Mouse (Mus musculus) cerebellum, adult 9-11 months (tissue): Measurements from ENCODE around the gene Klf15.
A peak's percentile ranks its signal among the peaks of the same experiment; 100 is the strongest.

Experiments used
- DNase-seq: peaks from one replicate; pipeline ENCODE4 v3.0.0; 2022

Klf15 gene

DNA sequence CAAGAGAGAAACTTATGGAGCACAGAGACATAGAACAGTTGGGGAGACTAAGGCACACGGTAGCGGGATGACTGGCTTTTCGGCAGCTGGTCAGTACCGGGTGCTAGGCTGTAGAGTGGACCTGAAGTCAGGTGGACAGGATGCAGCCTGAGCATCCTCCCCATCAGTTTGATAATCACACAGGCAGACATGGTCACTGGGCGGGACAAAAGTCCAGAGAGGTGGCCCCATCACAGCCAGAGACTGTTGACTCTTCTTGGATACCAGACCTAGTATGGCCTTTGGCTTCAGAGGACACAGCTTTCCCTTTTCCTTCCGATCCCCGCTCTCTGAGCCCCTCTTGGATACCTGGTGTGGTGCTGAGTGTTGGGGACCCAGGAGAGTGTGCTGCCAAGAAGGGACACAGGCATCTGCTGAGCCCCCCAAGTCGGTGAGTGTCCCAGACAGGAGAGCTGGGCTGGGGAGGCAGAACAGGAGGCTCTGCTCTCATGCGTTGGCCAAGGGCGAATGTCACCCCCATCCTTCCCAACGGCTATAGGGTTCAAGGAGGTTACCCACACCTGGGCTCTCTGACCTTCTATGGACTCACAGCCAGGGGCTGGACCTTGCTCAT lies 2.8 kb downstream of the Klf15 start:
- DNase-seq = peak; percentile 14

DNA sequence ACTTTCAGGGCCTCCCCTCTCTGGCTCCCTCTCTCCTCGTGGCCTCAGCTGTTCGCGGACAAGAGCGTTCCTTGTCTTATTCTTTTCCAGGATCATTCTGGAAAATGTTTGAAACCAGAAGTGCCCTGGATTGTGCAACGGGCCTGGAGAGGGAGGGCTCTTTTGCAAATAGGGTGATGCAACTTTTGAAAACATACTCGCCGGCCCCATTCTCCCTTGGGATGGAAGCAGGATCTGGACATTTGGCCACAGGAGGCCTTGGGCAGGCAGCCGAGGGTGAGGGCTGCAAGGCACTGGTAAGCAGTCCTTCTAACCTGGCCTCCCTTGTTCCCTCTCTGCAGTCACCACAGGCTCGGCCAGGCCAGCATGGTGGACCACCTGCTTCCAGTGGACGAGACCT lies 3.7 kb downstream of the Klf15 start:
- peak; percentile 22 for DNase-seq

DNA sequence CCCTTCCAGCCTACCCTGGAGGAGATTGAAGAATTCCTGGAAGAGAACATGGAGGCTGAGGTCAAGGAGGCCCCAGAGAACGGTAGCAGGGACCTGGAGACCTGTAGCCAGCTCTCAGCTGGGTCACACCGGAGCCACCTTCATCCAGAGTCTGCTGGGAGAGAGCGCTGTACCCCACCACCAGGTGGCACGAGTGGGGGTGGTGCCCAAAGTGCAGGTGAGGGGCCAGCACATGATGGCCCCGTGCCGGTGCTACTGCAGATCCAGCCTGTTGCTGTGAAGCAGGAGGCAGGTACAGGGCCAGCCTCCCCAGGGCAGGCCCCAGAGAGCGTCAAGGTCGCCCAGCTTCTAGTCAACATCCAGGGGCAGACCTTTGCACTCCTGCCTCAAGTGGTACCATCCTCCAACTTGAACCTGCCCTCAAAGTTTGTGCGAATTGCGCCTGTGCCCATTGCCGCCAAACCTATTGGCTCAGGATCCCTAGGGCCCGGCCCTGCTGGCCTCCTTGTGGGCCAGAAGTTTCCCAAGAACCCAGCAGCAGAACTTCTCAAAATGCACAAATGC lies 4.6 kb downstream of the Klf15 start:
- DNase-seq = peak; percentile 11

DNA sequence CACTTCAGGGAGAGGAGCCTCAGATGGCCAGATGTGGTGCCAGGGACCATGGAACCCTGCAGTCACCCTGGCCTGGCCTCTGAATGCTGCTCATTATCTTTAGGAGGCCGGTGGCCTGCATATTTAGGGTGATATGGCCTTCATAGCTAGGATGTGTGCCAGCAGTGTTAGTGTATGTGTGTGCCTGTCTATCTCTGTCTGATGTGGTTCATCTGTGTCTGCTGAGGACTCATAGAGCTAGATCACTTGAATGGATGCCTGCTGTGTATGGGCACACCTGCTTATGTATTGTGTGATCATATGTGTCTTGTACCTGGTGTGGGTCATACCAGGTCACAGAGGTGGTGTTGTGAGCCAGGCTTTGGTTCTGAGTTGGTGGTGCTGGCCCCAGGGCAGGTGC lies 5.8 kb downstream of the Klf15 start:
- peak; percentile 4 for DNase-seq

DNA sequence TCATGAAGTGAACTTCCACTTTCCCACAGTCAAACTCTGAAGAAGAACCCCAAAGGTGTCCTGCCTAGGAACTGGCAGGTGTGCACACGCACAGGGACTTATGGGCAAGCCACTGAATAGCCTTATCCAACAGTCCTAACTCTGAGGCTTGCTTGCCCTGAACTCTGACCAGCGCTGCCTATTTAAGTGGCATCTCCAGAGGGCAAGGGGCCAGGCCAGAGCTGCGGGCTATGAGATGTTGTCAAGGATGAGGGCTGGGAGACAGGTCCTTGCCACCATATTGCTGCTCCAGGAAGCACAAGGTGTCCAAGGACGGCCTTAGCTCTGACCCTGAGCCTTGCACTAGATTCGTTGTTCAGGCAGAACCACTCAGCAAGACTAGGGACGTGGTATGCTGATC lies 6.7 kb downstream of the Klf15 start:
- DNase-seq = no peak

DNA sequence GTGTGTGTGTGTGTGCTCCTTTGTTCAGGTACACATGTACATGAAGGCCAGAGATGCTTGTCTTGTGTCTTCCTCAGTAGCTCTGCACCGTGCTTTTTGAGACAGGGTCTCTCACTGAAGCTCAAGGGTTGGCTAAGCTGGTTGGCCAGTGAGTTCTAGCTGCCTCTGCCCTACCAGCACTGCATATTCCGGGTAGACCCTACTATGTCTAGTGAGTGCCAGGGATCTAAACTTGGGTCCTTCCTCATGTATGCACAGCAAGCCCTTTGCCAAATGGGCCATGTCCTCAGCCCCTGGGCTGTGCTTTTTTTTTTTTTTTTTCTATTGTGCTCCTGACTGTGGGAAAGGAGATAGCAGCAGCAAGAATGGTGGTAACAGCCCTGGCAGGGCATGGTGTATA lies 7.9 kb downstream of the Klf15 start:
- DNase-seq = no peak

DNA sequence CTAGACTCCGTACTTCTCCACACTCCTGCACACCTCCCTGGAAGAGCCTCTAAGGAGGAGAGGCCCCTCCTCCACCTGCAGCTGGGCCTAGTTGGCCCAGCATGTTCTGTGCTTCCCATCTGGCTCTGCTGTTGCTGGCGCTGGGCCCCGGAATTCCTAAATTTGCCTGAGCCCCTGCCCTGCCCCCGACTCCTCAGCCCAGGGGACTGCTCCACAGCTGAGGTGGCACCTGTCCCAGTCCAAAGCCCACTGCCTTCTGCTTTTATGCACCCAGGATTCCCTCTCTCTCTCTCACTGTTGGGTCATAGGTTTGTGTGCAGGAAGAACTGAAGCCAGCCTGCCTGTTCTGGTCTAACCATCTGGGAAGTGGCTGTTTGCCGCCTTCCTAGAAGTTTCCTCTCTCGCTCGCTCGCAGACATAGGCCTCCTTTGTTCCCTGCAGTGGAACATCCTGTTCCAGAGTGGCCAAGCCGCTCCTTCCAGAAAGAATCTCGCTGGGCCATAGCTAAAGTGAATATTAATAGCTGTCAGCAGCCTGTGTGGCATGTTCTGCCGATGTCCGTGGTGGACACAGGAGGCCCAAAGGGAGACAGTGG lies 8.7 kb downstream of the Klf15 start:
- peak; percentile 36 for DNase-seq

DNA sequence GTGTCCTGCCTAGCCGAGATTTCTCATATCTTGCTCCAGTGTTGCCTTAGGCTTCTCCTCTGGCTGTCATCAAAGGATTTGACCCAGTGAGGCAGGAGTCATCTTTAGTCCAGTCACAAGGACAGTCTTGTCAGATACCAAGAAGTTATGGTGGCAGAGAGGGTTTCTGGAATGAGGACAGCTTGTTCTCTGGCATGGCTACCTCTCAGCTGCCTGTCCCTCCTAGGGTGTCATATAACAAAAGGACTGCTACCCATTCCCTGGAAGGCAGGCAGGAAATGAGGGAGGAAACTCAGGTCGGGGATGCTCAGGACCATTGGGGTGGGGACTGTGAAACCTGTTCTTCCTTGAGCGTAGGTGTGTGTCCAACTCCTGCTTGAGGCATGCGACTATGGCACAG lies 9.7 kb downstream of the Klf15 start:
- no peak for DNase-seq

DNA sequence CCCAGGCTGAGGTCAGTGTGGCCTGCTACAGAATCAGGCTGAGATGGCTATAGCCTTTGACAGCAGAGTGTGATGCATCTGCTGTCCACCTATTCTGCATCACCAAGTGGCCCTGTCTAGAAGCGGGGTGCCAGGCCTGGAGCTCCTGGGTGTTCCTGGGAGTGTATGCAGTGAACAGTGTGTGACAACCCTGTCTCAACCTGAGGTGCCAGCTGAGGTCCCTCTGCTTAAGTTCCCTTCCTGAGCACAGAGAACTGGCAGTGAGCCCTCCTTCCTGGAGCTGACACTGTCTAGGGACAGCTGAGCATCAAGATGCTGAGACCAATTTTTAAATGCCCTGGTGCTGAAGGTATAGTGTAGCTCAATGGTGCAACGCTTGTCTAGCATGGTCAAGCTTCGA lies 10.3 kb downstream of the Klf15 start:
- DNase-seq = no peak

DNA sequence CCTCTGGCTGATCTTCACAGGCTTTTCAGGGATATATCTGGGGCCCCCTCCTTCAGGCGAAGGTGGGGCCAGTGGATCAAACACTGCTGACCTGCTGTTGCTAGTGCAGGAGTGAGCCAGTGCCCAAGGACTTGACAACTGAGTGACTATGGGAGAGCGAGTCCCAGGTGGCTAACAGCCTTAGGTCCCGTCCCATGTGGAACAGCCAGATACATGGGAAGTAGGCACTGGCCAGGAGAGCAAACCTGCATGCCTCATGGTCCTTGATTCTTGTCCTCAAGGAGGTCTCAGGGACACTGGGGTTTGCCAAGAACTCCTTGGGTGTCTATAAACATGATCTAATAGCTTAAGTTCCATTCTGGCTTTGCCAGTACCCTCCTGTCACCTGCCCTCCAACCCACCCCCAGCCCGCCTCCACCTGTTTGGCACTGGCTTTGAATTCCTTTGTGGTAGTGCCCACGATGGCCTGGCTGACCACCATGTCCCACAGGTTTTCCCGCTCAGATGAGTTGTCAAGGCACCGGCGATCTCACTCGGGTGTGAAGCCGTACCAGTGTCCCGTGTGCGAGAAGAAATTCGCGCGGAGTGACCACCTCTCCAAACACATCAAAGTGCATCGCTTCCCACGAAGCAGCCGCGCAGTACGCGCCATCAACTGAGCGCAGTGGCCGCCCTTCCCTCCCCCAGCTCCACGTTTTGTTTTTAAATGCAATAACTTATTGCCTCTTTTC lies 11.4 kb downstream of the Klf15 start:
- DNase-seq = no peak

DNA sequence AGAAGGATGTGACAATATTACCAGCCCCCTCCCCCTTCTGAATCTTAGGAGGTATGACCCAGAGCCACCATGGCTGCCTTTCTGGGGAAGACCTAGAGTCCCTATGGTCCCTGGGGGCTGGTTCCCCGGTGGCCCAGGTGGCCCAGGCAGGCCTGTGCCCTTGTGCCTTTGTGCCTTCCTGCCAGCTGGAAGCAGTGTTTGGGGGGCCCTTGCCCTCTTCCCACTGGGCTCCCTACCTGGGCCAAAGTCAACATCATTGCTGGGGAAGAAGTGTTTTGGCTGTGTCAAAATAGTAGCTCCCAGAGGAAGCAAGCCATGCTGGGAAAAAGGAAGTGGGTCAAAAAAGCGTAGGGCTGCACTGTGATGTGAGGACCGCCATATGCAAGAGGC lies 12.0 kb downstream of the Klf15 start:
- DNase-seq = no peak

DNA sequence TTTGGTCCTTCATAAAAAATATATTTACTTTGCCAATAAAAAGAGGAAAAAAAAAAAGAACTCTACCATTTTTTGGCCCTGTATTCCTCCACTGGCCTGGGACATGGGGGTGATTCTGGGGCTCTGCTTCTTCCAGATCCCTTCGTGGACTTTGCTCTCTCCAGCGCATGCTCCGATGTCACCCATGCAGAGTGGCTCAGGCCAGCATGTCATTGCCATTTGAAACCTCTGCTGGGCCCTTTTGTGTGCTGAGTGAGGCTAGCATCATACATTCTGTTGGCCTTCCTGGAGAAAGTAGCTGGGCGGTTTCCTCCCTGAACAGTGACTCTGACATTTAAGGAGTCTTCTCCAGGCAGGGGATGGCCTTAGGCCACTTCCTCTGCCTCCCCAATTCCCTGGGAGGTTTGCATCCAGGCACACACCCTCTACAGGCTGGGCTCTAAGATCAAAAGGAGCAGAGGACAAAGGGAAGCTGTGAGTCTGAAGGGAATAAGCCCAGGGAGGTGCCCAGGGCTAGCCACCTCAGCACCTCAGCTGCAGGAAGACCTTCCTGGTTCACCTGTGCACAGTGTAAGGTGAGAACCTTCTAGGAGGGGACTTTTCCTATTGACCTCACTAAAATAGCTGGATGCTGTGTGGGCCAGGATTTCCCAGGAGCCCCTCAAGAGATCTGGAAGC lies 12.9 kb downstream of the Klf15 start:
- no peak for DNase-seq

DNA sequence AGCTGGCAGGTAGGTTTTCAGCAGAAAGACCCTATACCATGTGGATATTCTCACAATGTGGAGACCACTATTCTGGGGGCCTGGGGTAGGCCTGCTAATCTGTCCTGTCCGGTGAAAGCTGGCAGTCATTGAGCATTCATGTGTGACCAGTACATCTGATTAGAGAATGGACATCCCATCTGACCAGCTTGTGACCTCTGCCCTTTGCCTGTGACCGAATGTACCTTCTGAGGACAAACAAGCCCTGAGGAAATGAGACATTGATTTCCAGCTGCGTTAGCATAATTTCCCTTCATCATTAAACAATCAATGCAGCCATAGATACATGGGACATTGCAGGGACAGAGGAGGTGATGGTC lies 13.5 kb downstream of the Klf15 start:
- no peak for DNase-seq

DNA sequence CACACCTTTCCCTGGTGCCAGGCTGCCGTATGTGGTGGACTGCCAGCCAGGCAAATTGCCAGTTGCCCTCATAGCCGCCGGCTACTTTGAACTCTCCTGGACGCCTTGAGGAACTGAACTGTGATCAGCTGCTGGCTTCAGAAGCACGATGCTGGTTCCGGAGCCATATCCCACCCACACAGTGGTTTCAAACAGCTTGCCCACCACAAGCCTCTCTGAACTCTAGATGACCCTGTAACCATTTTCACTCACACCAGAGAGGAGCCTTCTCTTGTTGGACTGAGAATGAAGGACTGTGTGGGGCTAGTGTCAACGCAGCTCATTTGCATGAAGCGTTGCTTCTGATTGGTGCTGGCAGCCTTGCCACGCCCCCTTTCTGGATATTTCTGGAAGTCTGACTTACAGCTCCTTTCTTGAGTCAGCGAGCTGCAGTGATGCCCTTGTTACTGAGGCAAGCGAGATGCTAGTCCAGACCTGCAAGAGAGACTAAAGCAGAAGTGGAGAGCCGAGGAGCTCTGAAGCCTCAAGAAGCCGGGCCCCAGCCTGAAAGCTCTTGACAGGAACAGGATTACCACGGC lies 14.7 kb downstream of the Klf15 start:
- DNase-seq = peak; percentile 63

DNA sequence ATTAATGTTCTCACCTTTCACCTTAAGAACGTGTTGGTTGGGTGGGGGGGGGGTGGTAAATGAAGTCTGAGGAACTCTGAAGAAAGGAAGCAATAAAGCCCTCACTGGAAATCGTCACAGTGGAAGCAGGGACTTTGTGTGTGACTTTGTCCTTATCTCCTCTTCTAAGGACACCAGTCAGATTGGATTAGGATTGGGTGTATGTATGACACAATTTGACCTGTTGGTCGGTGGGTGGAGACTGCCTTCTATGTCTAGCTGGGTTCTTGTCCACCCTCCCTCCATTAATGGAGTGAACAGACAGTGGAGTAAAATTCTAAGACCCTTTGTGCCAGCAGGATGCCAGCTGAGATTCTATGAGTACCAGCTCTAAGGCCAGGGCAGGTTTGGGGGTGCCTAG lies 21.9 kb downstream of the Klf15 start:
- DNase-seq = no peak

DNA sequence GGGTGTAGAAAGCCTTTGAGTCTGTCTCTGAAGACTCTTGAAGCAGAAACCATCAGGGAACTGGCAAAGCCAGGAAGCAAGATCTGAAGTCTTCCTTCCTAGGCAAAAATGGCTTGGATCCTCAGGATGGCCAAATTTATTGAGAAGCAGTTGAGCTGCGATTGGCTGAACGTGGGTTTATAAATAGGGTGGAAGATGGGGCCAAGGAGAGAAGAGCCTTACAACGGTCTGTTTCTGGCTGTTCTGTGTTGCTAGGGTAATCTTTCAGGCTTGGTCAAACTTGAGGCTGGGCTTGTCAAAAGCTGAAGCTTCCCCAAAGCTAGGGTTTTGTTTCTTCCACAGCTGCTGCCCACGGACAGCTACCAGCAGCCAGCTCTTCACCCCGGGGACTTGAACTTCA lies 22.5 kb downstream of the Klf15 start:
- DNase-seq = peak; percentile 21

DNA sequence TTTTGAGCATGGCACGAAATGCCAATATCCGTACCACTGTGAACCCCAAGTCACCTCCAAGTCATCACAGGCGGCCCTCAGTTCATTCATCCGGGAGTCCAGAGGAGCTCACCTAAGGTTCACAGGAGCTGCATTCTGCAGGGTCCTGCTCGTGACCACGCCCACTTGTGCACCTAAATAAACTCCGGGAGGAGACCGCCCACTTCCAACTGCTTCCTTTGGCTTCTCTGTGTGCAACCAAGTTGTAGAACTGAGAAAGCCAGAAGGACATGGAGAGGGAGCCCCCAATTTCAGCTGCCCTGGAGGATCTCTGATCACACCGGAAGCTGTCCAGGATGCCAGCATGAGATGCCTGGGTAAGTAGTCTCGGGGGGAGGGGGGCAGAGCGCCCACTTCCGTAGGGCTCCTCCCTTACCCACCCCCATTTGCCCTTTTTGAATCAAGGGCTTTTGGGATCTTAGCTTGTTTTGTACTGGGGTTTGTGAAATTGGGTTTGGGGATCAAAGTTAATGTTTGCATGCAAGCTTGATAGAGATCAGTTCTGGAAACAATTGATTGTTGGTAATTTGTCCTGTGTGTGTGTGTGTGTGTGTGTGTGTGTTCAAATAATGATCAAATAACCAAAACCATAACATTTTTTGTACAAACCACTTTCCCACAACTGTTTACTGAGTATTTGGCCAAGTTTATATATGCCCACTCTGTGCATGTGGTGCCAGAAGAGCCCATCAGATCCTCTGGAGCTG lies 24.0 kb downstream of the Klf15 start, which contains the start of gene Aldh1l1:
TSS of gene Aldh1l1 (plus strand) at position 252 of the 746 bp plus-strand sequence.
- DNase-seq = no peak

DNA sequence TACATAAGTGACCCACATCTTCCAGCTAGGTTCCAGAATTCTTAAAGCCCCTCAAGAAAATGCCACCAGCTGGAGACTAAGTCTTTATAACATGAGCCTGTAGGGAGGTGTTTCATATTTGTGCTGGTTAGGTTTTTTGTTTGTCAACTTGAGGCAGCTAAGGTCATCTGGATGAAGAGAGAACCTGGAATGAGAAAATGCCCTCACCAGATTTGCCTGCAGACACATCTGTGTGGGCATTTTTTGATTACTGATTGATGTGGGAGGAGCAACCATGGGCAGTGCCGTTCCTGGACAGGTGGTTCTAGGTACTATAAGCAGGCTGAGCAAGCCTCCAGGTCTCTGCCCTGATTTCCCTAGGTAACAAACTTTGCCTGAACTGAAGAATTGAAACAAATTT lies 25.2 kb downstream of the Klf15 start:
- no peak for DNase-seq

DNA sequence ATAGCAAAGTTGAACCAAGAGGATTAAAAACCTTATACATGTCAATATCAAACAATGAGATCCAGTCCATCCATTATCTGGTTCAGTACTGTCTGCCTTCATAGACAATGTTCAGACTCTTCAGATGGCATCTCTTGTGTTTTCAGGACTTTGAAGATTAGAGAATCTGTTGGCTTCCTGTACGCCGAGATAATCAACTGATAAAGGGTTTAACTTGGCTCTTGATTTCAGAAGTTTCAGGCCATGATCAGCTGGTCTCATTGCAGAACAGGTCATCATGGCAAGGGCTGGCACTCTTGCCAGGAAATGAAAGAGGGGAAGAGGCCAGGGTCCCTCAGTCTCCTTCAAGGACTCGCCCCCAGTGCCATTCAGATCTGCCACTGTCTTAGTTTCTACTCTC lies 27.2 kb downstream of the Klf15 start:
- DNase-seq = no peak

DNA sequence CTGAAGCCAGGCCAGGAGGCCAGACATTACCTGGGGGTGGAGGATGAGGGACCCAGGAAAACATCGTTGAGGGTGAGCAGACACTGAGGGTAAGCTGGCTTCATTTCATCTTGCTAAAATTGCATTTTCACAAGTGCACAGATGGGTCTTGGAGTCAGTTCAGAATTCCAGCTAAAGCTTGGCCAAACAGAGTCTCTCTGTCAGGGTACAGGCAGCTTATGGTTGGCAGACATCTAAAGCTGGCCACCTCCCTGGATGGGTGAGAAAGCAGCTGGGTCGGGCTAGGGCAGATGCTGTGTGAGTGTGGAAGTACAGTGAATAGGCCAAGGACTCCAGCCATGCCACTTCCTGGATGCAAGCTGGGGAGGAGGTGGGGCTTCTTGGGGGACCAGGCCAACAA lies 28.6 kb downstream of the Klf15 start:
- peak; percentile 42 for DNase-seq

DNA sequence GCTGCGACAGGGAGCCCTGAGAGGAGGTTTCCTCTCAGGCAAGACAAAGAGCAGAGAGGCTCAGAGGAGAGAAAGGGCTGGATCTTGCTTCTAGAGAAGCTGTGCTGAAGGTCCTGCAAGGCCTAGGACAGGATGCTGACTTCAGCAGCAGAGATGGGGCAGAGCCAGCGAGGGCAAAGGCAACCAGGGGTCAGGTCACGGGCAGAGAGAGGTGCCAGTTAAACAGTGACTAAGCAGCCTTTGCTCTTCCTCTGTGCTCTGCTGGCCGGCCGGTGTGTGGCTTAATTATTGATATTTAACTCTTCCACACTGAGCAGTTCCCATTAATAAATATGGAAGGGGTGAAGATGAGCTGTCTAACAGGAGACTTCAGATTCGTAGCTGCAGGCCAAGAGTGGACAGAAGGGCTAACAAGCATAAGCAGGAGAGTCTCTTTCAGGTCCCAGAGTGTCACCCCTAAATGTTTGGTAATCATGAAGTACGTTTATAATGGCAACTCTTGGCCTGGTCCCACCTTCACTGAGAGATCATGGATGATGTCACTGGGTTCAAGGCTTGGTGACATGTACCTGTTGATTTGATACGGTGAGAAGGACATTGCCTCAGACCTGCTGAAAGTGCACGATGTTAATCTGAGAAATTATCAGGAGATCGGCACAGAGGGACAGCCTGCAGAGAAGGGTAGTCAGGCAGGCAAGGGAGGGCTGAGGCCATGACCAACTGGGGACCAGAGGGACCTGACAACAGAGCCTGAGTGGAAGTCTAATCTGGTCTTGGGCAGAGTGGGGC lies 29.8 kb downstream of the Klf15 start:
- DNase-seq = no peak

DNA sequence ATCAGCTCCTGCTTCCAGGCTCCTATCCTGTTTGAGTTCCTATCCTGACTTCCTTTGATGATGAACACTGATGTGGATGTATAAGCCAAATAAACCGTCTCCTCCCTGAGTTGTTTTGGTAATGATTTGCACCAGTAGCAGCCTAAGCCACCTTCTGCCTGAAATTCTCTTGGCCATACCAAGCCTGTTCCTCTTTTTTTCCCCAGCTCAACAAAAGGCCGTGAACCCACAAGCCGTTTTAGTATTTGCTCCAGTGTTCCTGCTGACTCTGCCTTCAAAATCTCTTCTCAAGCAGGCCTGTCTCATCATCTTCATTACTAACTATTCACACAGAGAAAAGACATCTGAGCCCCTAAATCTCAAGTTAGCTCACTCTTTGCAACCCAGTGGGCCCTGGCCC lies 31.8 kb downstream of the Klf15 start:
- DNase-seq = no peak
